Mouse (Mus musculus) forebrain, embryonic 16.5 days (tissue): ENCODE results near the gene Rbx1. TPM values are rescaled to one million over a fixed set of nuclear protein-coding genes. Genes with fewer than 3 reads are reported as not detected.
A peak's percentile ranks its signal among the peaks of the same experiment; 100 is the strongest.
"Not testable (repeated sequence)": the region's sequence is repeated elsewhere in the genome, so short reads cannot be mapped to it uniquely, and the experiment has no call there.

Experiments
- ATAC-seq: fragments of 200-750 bp; cut with Nextera tagmentation; 2 replicates; pipeline ENCODE4 v1.8.0; 2017; ENCODE audit warnings: mild to moderate bottlenecking, moderate library complexity
- H3K27ac ChIP-seq: fragments of 300-500 bp; sonication (generic); 2 replicates; pipeline ENCODE4 v1.5.1; 2014; ENCODE audit warnings: low read length, control low read depth
- H3K27me3 ChIP-seq: fragments of 300-500 bp; sonication (generic); replicated peaks from 2 replicates; pipeline ENCODE4 v1.6.1; 2014; ENCODE audit warnings: low read length; ENCODE audit not compliant: control insufficient read depth, insufficient read depth
- H3K36me3 ChIP-seq: fragments of 300-500 bp; sonication (generic); 2 replicates; pipeline ENCODE4 v1.6.1; 2014; ENCODE audit not compliant: control insufficient read depth, insufficient read depth
- H3K4me1 ChIP-seq: fragments of 300-500 bp; sonication (generic); replicated peaks from 2 replicates; pipeline ENCODE4 v1.6.1; 2014; ENCODE audit warnings: low read length; ENCODE audit not compliant: control insufficient read depth, insufficient read depth
- H3K4me2 ChIP-seq: fragments of 300-500 bp; sonication (generic); 2 replicates; pipeline ENCODE4 v1.6.1; 2014; ENCODE audit warnings: mild to moderate bottlenecking, low read length, control low read depth
- H3K4me3 ChIP-seq: fragments of 300-500 bp; sonication (generic); replicated peaks from 2 replicates; pipeline ENCODE4 v1.5.1; 2014; ENCODE audit warnings: mild to moderate bottlenecking, low read length, control low read depth
- H3K9ac ChIP-seq: fragments of 300-500 bp; sonication (generic); replicated peaks from 2 replicates; pipeline ENCODE4 v1.6.1; 2014; ENCODE audit warnings: low read depth, low read length, control low read depth
- H3K9me3 ChIP-seq: fragments of 300-500 bp; sonication (generic); 2 replicates; pipeline ENCODE4 v1.6.1; 2016; ENCODE audit warnings: low read length; ENCODE audit not compliant: control insufficient read depth
- whole genome bisulfite sequencing: fragments of 180-500 bp; shearing (Covaris S2); extraction: QIAGEN DNeasy Blood & Tissue Kit; methylation state at CpG from one replicate; pipeline ENCODE4 v1.1.7; 2014; 5-methylcytosine and 5-hydroxymethylcytosine counted together
- polyA plus RNA-seq: library from polyadenylated mRNA; unstranded; fragments of >200 nt; fragmentation: Nextera tagmentation; extraction: Ambion mirVana; gene quantifications from 2 replicates; pipeline ENCODE4 v1.2.1, GENCODE M21; 2015

Rbx1 gene
- polyA plus RNA-seq, 1 experiment from 2014 or later = 466 TPM

DNA sequence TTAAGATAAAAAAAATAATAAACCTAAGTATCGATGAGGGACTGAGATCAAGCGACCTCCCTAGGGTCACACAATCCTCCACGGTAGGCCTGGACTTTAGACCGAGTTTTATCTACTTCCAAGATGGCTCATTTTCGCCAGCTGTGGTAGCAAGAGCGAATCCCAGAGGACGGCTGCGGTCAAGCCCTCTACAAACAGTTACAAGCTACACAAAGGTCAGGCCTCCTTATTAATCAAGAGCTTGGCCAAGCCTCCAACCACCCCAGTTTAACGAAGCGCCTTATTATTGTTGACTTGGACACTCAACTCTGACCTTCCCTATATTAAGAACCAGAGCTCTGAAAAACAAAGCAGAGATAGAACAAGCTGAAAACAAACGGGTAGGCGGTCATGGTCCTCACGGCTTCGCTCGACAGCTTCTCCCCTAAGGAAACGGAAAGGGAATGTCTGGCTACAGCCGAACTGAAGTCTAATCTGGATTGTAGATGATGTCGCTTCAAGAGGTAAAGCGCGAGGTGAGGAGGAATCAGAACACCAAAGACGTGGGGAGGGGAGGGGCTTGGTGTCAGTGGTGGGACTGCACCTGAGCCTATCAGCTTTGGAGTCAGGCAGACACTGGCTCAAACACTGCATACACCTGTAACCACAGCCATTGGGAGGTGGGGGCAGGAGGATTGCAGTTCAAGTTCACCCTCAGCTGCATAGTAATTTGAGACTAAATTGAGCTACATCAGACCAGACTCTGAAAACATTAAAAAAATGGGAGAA lies 13.5 kb downstream of the Rbx1 start:
- H3K27me3 ChIP-seq = no peaks in the 10 kb centered on the region
- no peak overlapping the region for H3K27ac ChIP-seq
- H3K4me1 ChIP-seq = peaks cover 6% of the 10 kb centered on the region; the same call in 1 of the 2 replicates
- H3K36me3 ChIP-seq = no peaks in the 10 kb centered on the region; the same call in none of the 2 replicates
- no peak overlapping the region for H3K9ac ChIP-seq
- H3K9me3 ChIP-seq = no peaks in the 10 kb centered on the region
- no peak overlapping the region for H3K4me3 ChIP-seq
- H3K4me2 ChIP-seq = no peak overlapping the region
- 70% methylated on average over 21 of the region's 21 CpGs for WGBS
- ATAC-seq = no peak

- H3K36me3 ChIP-seq, H3K9me3 ChIP-seq, H3K27me3 ChIP-seq, ATAC-seq, H3K4me1 ChIP-seq, H3K27ac ChIP-seq, H3K9ac ChIP-seq, H3K4me3 ChIP-seq, H3K4me2 ChIP-seq: not testable (repeated sequence)
- 57% methylated on average over 3 of the region's 3 CpGs for WGBS
These were observed 14.2 kb downstream of the Rbx1 start for GRCm38 (mm10) chr15:81480284-81480683.

- peaks cover 6% of the 10 kb centered on the region; the same call in 1 of the 2 replicates for H3K4me1 ChIP-seq
- WGBS = 18% methylated on average over 13 of the region's 13 CpGs
These were observed 14.9 kb downstream of the Rbx1 start for GRCm38 (mm10) chr15:81480977-81481379.

DNA sequence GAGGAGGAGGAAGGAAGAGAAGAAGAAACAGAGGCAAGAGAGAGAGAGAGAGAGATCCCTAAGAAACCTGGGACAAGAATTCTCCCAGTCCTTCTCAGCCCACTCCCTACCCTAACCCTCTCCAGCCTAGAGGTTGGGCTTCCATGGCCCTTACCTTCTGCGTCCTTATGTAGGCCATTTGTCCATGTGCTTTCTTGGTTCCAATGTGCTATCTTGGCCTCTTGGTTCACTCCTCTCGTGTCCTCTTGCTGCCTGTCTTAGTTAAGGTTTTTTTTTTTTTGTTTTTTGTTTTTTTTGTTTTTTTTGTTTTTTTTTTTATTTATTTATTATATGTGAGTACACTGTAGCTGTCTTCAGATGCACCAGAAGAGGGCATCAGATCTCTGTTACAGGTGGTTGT lies 16.9 kb downstream of the Rbx1 start:
- WGBS = 86% methylated on average over 2 of the region's 2 CpGs
- Histone ChIP-seq H3K9me3 (no peaks in the 10 kb centered on the region), H3K9ac (no peak overlapping the region), H3K4me2 (no peak overlapping the region), H3K27ac (no peak overlapping the region), H3K27me3 (no peaks in the 10 kb centered on the region), H3K4me3 (no peak overlapping the region), H3K4me1 (peaks cover 3% of the 10 kb centered on the region; the same call in 1 of the 2 replicates), H3K36me3 (no peaks in the 10 kb centered on the region)
- no peak for ATAC-seq

More at GRCm38 (mm10) chr15:81480977-81481379, 14.9 kb downstream of the Rbx1 start:
- Histone ChIP-seq H3K27me3 (no peaks in the 10 kb centered on the region), H3K27ac (no peak overlapping the region), H3K36me3 (no peaks in the 10 kb centered on the region), H3K9ac (peak overlapping the region; percentile 26; the same call in 1 of the 2 replicates), H3K4me3 (peak overlapping the region; percentile 31), H3K4me2 (peak overlapping the region; percentile 47), H3K9me3 (no peaks in the 10 kb centered on the region)
- no peak for ATAC-seq

- Histone ChIP-seq H3K27me3 (no peaks in the 10 kb centered on the region), H3K4me2 (no peak overlapping the region), H3K4me3 (no peak overlapping the region), H3K4me1 (peaks cover 3% of the 10 kb centered on the region; the same call in 1 of the 2 replicates), H3K27ac (no peak overlapping the region), H3K9ac (no peak overlapping the region), H3K9me3 (no peaks in the 10 kb centered on the region), H3K36me3 (no peaks in the 10 kb centered on the region)
- no peak for ATAC-seq
- WGBS = 79% methylated on average over 6 of the region's 6 CpGs
These were observed 17.6 kb downstream of the Rbx1 start for GRCm38 (mm10) chr15:81483691-81484090.

GRCm38 (mm10) chr15:81485483-81485882 lies 19.4 kb downstream of the Rbx1 start:
- Histone ChIP-seq H3K27me3 (no peaks in the 10 kb centered on the region), H3K27ac (no peak overlapping the region), H3K36me3 (no peaks in the 10 kb centered on the region), H3K9ac (no peak overlapping the region), H3K4me1 (peaks cover 3% of the 10 kb centered on the region; the same call in 1 of the 2 replicates), H3K4me2 (no peak overlapping the region), H3K4me3 (no peak overlapping the region), H3K9me3 (no peaks in the 10 kb centered on the region)
- no peak for ATAC-seq
- 89% methylated on average over 4 of the region's 4 CpGs for WGBS

DNA sequence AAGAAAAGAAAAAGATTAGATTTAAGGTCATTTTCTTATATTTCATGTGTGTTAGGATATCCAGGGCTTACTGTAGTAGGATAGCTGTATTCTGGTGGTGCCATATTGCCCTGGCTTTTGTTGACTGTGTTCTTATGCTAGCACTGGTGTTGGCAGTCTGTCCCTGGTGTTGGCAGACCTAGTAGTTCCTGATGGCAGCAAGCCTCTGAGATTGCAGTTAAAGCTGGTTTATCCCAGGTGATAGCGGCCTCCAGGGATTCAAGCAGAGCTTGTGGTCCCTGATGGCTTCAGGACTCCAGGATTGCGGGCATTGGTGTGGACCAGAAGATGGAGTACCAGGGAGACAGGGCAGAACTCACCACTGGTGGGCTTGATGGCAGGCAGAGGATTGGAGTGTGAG lies 37.4 kb downstream of the Rbx1 start:
- Histone ChIP-seq H3K4me3 (no peak overlapping the region), H3K27me3 (no peaks in the 10 kb centered on the region), H3K36me3 (no peaks in the 10 kb centered on the region), H3K4me2 (no peak overlapping the region), H3K4me1 (no peaks in the 10 kb centered on the region), H3K9me3 (no peaks in the 10 kb centered on the region), H3K9ac (no peak overlapping the region), H3K27ac (no peak overlapping the region)
- WGBS = 91% methylated on average over 2 of the region's 2 CpGs
- no peak for ATAC-seq

DNA sequence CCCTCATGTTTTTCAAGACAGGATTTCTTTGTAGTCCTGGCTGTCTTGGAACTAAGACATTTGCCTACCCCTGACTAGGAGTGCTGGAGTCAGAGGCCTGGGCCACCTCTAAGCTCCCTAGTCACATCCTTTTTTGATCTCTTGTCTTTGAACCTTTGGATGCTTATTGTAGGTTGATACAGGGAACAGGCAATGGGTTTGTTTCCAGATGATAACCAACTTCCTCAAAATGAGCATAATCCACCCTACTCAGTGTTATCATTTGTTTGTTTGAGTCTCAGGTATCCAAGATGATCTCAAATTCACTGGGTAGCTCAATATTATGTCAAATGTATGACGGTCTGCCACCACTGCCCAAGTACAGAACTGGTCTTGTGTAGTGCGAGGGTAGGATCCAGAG lies 37.9 kb downstream of the Rbx1 start:
- ATAC-seq = no peak
- H3K9ac ChIP-seq = no peak overlapping the region
- 95% methylated on average over 2 of the region's 2 CpGs for WGBS
- H3K4me3 ChIP-seq = no peak overlapping the region
- no peaks in the 10 kb centered on the region for H3K36me3 ChIP-seq
- H3K27ac ChIP-seq = no peak overlapping the region
- no peaks in the 10 kb centered on the region for H3K4me1 ChIP-seq
- H3K4me2 ChIP-seq = no peak overlapping the region
- H3K9me3 ChIP-seq = no peaks in the 10 kb centered on the region
- H3K27me3 ChIP-seq = no peaks in the 10 kb centered on the region

- Histone ChIP-seq H3K27ac (no peak overlapping the region), H3K9ac (no peak overlapping the region), H3K27me3 (no peaks in the 10 kb centered on the region), H3K4me1 (0 out of 2 replicates have a peak, but pooled peaks cover 3% of the 10 kb centered on the region), H3K4me2 (no peak overlapping the region), H3K4me3 (no peak overlapping the region), H3K9me3 (no peaks in the 10 kb centered on the region), H3K36me3 (no peaks in the 10 kb centered on the region)
- ATAC-seq = no peak
These were observed 41.1 kb downstream of the Rbx1 start for GRCm38 (mm10) chr15:81507201-81507600.
